Mouse (Mus musculus) C2C12 (cell line): ENCODE results near the gene Cpt1b.

ENCODE experiments used
- CTCF ChIP-seq: IDR thresholded peaks from one replicate; pipeline ENCODE4 v1.5.1; 2011; ENCODE audit not compliant: control insufficient read depth, insufficient read depth, insufficient read length
- MAX ChIP-seq: IDR thresholded peaks from one replicate; pipeline ENCODE4 v1.6.1; 2011; ENCODE audit warnings: mild to moderate bottlenecking, control low read depth
- MYOG ChIP-seq: IDR thresholded peaks from one replicate; pipeline ENCODE4 v1.6.1; 2011; ENCODE audit not compliant: control insufficient read depth, insufficient read length; ENCODE audit errors: extremely low read depth

DNA sequence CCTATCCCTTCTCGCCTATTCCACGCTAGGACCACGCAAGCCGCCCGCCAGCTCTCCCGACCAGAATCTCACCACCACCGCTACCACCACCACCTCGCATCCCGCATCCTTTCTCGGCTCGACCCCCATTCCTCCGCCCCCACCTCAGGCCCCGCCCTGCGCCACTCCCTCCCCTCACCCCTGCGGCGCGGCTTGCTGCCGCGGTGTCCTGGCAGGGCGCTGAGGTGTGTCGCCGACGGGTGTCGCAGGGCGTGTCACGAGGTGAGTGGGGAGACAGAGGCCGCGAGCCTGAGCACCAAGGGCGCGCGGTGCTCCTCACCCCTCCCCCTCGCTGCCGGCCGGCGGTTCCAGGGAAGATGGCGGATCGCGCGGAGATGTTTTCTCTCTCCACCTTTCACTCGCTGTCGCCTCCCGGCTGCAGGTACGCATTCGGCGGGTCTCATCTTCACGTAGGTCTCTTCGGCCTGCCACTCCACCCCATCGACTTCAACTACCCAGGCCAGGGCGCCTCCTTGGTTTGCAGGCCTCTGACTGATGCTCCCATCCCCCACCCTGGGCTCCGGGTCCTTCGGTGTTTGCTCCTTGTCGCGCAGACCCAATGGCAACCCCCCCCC is 28.3 kb upstream of the Cpt1b start, which contains the start of gene Mapk8ip2:
- no peak for TF ChIP-seq CTCF
- TF ChIP-seq MAX: no peak
- no peak for TF ChIP-seq MYOG
